Mouse (Mus musculus) forebrain, embryonic 10.5 days (tissue): ENCODE measurements around the gene BC003965. TPM values are rescaled to one million over a fixed set of nuclear protein-coding genes. Genes with fewer than 3 reads are reported as not detected.

Source experiments
- polyA plus RNA-seq: library from polyadenylated mRNA; unstranded; fragments of >200 nt; fragmentation: Nextera tagmentation; extraction: Ambion mirVana; gene quantifications from 2 replicates; pipeline ENCODE4 v1.2.1, GENCODE M21; 2016

Gene BC003965
- polyA plus RNA-seq, 1 experiment from 2014 or later = 38.7 TPM

Other genes starting within 250 kb of the BC003965 start
- 36.2 and 37.3 TPM in 2 replicates for gene Mapk8ip3, start 247.6 kb upstream of the BC003965 start, polyA plus RNA-seq
- gene Jpt2, start 223.9 kb upstream of the BC003965 start, polyA plus RNA-seq = 502 and 521 TPM in 2 replicates
- 8.1 and 8.4 TPM in 2 replicates for gene Cramp1l, start 168.8 kb upstream of the BC003965 start, polyA plus RNA-seq
- 27.0 and 27.4 TPM in 2 replicates for gene Ift140, start 168.5 kb upstream of the BC003965 start, polyA plus RNA-seq
- 10.9 and 11.5 TPM in 2 replicates for gene Tmem204, start 101.0 kb upstream of the BC003965 start, polyA plus RNA-seq
- 54.6 TPM in 2 replicates for gene Telo2, start 68.6 kb upstream of the BC003965 start, polyA plus RNA-seq
- 0.30 TPM in 1 of 2 replicates, not detected in the other for gene Ptx4, start 63.8 kb upstream of the BC003965 start, polyA plus RNA-seq
- 24.3 and 24.7 TPM in 2 replicates for gene Clcn7, start 51.2 kb upstream of the BC003965 start, polyA plus RNA-seq
- not detected in 2 replicates for gene Ccdc154, start 22.1 kb upstream of the BC003965 start, polyA plus RNA-seq
- not detected in 2 replicates for gene Gm38655, start 9.1 kb upstream of the BC003965 start, polyA plus RNA-seq
- 8.0 and 8.3 TPM in 2 replicates for gene Unkl, start 3.8 kb downstream of the BC003965 start, polyA plus RNA-seq
- 57.2 and 60.0 TPM in 2 replicates for gene Gnptg, start 55.6 kb downstream of the BC003965 start, polyA plus RNA-seq
- gene Tsr3, start 55.6 kb downstream of the BC003965 start, polyA plus RNA-seq = 70.2 and 76.1 TPM in 2 replicates
- gene Baiap3, start 71.8 kb downstream of the BC003965 start, polyA plus RNA-seq = 0.53 and 0.59 TPM in 2 replicates
- 919 and 925 TPM in 2 replicates for gene Ube2i, start 90.1 kb downstream of the BC003965 start, polyA plus RNA-seq
- gene Prss34, start 113.8 kb downstream of the BC003965 start, polyA plus RNA-seq = not detected in 2 replicates
- not detected in 2 replicates for gene Prss28, start 124.1 kb downstream of the BC003965 start, polyA plus RNA-seq
- not detected in 2 replicates for gene Prss29, start 134.1 kb downstream of the BC003965 start, polyA plus RNA-seq
- not detected in 2 replicates for gene Tpsab1, start 161.0 kb downstream of the BC003965 start, polyA plus RNA-seq
- not detected in 2 replicates for gene Tpsb2, start 181.8 kb downstream of the BC003965 start, polyA plus RNA-seq
- gene Tpsg1, start 184.7 kb downstream of the BC003965 start, polyA plus RNA-seq = not detected in 2 replicates
- 1.7 and 2.2 TPM in 2 replicates for gene Cacna1h, start 249.2 kb downstream of the BC003965 start, polyA plus RNA-seq